Mouse (Mus musculus) c-Kit-positive CD71-positive TER-119-positive erythroid progenitor cells, embryonic 14.5 days (primary cell): ENCODE results near the gene Raet1e.
"Not testable (repeated sequence)": the region's sequence is repeated elsewhere in the genome, so short reads cannot be mapped to it uniquely, and the experiment has no call there.

Source experiments
- DNase-seq: peaks from one replicate; pipeline ENCODE4 v3.0.0-alpha.2; 2013; ENCODE audit warnings: low spot score

Gene Raet1e

GRCm38 (mm10) chr10:22165328-22166003 is 7.1 kb downstream of the Raet1e start:
- not testable (repeated sequence) for DNase-seq

GRCm38 (mm10) chr10:22166025-22166424 is 7.7 kb downstream of the Raet1e start:
- DNase-seq: not testable (repeated sequence)

GRCm38 (mm10) chr10:22167061-22167460 is 8.7 kb downstream of the Raet1e start:
- DNase-seq: not testable (repeated sequence)

- DNase-seq: not testable (repeated sequence)
Measured at GRCm38 (mm10) chr10:22169116-22169515, 10.7 kb downstream of the Raet1e start.

- not testable (repeated sequence) for DNase-seq
Measured at GRCm38 (mm10) chr10:22172431-22173334, 14.3 kb downstream of the Raet1e start.

- not testable (repeated sequence) for DNase-seq
Measured at GRCm38 (mm10) chr10:22173335-22174189, 15.2 kb downstream of the Raet1e start.

- DNase-seq: not testable (repeated sequence)
Measured at GRCm38 (mm10) chr10:22174190-22174487, 15.8 kb downstream of the Raet1e start.

GRCm38 (mm10) chr10:22176515-22176914 is 18.1 kb downstream of the Raet1e start:
- DNase-seq: not testable (repeated sequence)

- DNase-seq: not testable (repeated sequence)
Measured at GRCm38 (mm10) chr10:22191035-22191434, 32.7 kb downstream of the Raet1e start.

GRCm38 (mm10) chr10:22201352-22201751 is 43.0 kb downstream of the Raet1e start:
- DNase-seq: not testable (repeated sequence)

- DNase-seq: not testable (repeated sequence)
Measured at GRCm38 (mm10) chr10:22202784-22203583, 44.6 kb downstream of the Raet1e start.

GRCm38 (mm10) chr10:22206443-22206842 is 48.1 kb downstream of the Raet1e start:
- DNase-seq: not testable (repeated sequence)

GRCm38 (mm10) chr10:22212012-22212696 is 53.8 kb downstream of the Raet1e start:
- DNase-seq: peak; percentile 5

GRCm38 (mm10) chr10:22223474-22224349 is 65.3 kb downstream of the Raet1e start:
- not testable (repeated sequence) for DNase-seq

- DNase-seq: no peak
Measured at GRCm38 (mm10) chr10:22265060-22265459, 106.7 kb downstream of the Raet1e start.

GRCm38 (mm10) chr10:22270879-22271786 is 112.8 kb downstream of the Raet1e start:
- DNase-seq: not testable (repeated sequence)

GRCm38 (mm10) chr10:22272914-22273683 is 114.7 kb downstream of the Raet1e start:
- not testable (repeated sequence) for DNase-seq
